Mouse (Mus musculus): ENCODE results near the gene Schip1.

The Schip1 gene

GRCm38 (mm10) chr3:68511744-68512143 is 447.1 kb downstream of the Schip1 start:
- DNase-seq (ENCODE audit: low spot score), result no peak

- DNase-seq (ENCODE audit: low spot score), result no peak
These were observed 447.7 kb downstream of the Schip1 start for GRCm38 (mm10) chr3:68512327-68512726.

GRCm38 (mm10) chr3:68513340-68514119 is 448.9 kb downstream of the Schip1 start:
- no peak for DNase-seq (ENCODE audit: low spot score)

- DNase-seq (ENCODE audit: low spot score), result no peak
These were observed 449.5 kb downstream of the Schip1 start for GRCm38 (mm10) chr3:68514120-68514497.

GRCm38 (mm10) chr3:68514717-68515116 is 450.1 kb downstream of the Schip1 start:
- DNase-seq (ENCODE audit: low spot score), result no peak

GRCm38 (mm10) chr3:68516393-68517081 is 451.9 kb downstream of the Schip1 start:
- no peak for DNase-seq (ENCODE audit: low spot score)

GRCm38 (mm10) chr3:68517236-68517635 is 452.6 kb downstream of the Schip1 start:
- DNase-seq (ENCODE audit: low spot score), result no peak

- no peak for DNase-seq (ENCODE audit: low spot score)
These were observed 453.4 kb downstream of the Schip1 start for GRCm38 (mm10) chr3:68518041-68518440.

- no peak for DNase-seq (ENCODE audit: low spot score)
These were observed 454.0 kb downstream of the Schip1 start for GRCm38 (mm10) chr3:68518586-68518985.

- DNase-seq (ENCODE audit: low spot score), result no peak
These were observed 460.8 kb downstream of the Schip1 start for GRCm38 (mm10) chr3:68525361-68525878.

- no peak for DNase-seq (ENCODE audit: low spot score)
These were observed 461.8 kb downstream of the Schip1 start for GRCm38 (mm10) chr3:68526416-68526815.

GRCm38 (mm10) chr3:68527182-68527581 is 462.6 kb downstream of the Schip1 start:
- DNase-seq (ENCODE audit: low spot score), result no peak

GRCm38 (mm10) chr3:68531908-68532307 is 467.3 kb downstream of the Schip1 start:
- DNase-seq (ENCODE audit: low spot score), result no peak

GRCm38 (mm10) chr3:68534571-68535051 is 470.0 kb downstream of the Schip1 start:
- DNase-seq (ENCODE audit: low spot score), result no peak

GRCm38 (mm10) chr3:68535160-68535728 is 470.6 kb downstream of the Schip1 start:
- DNase-seq (ENCODE audit: low spot score), result no peak

- DNase-seq (ENCODE audit: low spot score), result no peak
These were observed 471.5 kb downstream of the Schip1 start for GRCm38 (mm10) chr3:68536071-68536470.

- no peak for DNase-seq (ENCODE audit: low spot score)
These were observed 477.1 kb downstream of the Schip1 start for GRCm38 (mm10) chr3:68541688-68542087.

- peak; percentile 38 for DNase-seq (ENCODE audit: low spot score)
These were observed 478.4 kb downstream of the Schip1 start for GRCm38 (mm10) chr3:68542944-68543501.

- no peak for DNase-seq (ENCODE audit: low spot score)
These were observed 480.2 kb downstream of the Schip1 start for GRCm38 (mm10) chr3:68544811-68545210.

- no peak for DNase-seq (ENCODE audit: low spot score)
These were observed 481.3 kb downstream of the Schip1 start for GRCm38 (mm10) chr3:68545898-68546297.

GRCm38 (mm10) chr3:68555087-68555662 is 490.6 kb downstream of the Schip1 start:
- DNase-seq (ENCODE audit: low spot score), result no peak

- no peak for DNase-seq (ENCODE audit: low spot score)
These were observed 492.3 kb downstream of the Schip1 start for GRCm38 (mm10) chr3:68556891-68557290.
